Mouse (Mus musculus) testis, postnatal 14 days (tissue): Measurements from ENCODE around the gene Drd3.
A peak's percentile ranks its signal among the peaks of the same experiment; 100 is the strongest.

Experiments used
- DNase-seq: peaks from one replicate; pipeline ENCODE4 v3.0.0; 2021; ENCODE audit warnings: low spot score

Drd3 gene

DNA sequence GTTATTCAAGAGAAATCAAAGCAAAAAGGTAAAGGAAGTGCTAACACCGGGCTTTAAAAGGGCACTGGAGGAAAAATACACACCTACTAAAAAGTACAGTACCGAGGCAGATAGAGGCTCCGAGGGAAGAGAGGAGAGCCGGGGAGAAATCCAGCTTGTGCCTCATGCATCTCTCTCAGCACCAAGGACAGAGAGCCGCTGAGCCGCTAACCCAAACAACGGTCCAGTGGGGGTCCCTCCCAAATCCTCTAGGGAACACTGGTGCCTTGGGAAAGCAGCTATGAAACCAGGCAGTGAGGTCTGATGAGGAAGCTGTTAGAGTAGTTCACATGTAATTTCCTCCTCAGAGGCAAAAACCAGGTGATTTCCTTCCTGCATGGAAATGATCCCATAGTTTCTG lies at the start of gene Drd3:
Gene Drd3 (plus strand): TSS at position 276 of the 400 bp plus-strand sequence.
- no peak for DNase-seq

- no peak for DNase-seq
Measured at GRCm38 (mm10) chr16:43708335-43709061, 45.3 kb upstream of the Drd3 start.

GRCm38 (mm10) chr16:43709062-43709413 lies 44.8 kb upstream of the Drd3 start:
- no peak for DNase-seq

GRCm38 (mm10) chr16:43709432-43710133 lies 44.2 kb upstream of the Drd3 start:
- DNase-seq = no peak

GRCm38 (mm10) chr16:43710134-43710475 lies 43.7 kb upstream of the Drd3 start:
- DNase-seq = no peak

DNA sequence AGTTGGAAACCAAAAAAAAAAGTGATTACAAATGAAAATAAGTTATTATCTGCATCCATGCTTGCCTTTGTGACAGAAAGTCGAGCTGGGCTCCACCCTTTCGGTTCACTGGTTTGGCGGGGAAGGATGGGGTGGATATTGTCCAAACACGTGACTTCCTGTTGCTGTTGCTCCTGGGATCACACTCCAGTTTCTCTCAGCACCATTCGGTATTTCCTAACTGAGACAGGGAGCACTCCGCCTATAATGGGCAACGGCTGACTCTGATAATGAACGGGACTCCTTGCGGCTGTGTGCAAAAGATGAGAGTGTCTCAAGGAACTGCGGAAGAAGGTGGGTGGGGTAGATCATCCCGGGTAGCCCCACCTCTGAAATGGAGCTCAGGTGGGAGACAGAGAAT lies 43.2 kb upstream of the Drd3 start:
- DNase-seq = no peak

GRCm38 (mm10) chr16:43711361-43711760 lies 42.5 kb upstream of the Drd3 start:
- DNase-seq = no peak

DNA sequence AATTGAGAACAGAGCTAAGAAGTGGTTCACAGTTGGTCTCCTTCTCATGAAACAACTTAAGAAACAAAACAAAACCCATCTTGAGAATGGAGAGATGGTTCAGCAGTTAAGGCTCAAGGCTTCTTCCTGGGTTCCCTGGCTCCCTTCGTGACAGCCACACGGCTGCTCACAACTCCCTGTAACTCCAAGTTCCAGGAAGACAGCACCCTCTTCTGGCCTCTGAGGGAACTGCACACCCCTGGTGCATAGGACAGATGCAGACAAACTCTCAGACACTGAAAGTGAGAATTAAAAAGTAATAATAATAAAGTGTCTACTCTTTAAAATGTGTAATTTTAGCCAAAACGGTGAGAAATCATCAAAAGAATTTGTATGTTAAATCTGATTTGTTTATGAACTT lies 29.4 kb upstream of the Drd3 start:
- peak; percentile 78 for DNase-seq

- DNase-seq = peak; percentile 53
Measured at GRCm38 (mm10) chr16:43729506-43730221, 24.2 kb upstream of the Drd3 start.

DNA sequence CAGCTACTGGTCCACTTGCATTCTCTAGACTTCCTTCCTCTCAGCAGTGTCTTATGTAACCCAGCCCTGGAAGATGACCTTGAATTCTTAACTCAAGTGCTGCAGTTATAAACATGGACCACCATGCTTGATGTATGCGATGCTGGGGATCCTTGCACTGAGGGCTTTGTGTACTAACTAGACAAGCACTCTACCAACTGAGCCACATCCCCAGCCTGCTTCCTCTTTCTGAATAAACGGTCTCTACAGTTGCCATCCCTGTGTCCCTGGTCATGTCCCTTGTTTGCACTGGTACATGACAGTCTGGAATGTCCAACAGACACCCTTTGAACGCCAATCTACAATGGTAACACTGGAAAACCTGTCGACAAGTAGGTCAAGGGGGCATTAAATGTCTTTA lies 23.5 kb upstream of the Drd3 start:
- no peak for DNase-seq

DNA sequence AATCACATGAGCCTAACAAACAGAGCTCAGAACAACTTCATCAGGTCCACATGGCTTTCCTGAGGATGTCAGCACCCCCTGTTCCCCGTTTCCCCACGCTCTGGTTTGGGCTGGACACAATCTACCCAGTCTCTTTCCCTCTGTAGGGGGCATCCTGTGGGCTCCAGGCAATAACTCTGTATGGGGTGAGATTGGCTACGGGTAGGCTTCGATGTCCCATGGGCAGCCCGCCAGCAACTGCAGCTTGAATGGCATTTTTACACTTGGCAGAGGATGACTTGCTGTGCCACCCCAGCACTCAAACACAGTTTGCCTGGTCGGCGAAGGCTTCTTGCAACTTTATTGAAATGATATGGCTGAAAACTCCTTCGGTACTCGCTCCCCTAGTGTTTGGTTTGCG lies 21.3 kb upstream of the Drd3 start:
- no peak for DNase-seq

DNA sequence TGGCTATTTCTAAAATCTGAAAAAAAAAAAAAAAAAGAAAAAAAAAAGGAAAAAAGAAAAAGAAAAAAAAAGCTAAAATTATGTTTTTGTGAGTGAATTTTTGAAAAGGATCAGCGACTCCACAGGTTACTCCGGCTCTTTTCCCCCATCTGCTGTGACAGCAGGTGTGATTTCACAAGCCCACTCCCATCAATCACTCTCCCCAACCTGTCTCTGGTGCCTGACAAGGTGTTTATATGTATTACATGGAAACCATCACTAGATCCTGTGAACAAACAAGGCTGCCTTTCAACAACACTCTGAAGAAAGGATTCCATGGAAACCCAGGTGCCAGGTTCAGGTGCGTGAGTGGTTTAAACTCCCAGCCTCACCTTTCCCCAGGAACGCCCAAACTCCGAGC lies 20.9 kb upstream of the Drd3 start:
- no peak for DNase-seq

DNA sequence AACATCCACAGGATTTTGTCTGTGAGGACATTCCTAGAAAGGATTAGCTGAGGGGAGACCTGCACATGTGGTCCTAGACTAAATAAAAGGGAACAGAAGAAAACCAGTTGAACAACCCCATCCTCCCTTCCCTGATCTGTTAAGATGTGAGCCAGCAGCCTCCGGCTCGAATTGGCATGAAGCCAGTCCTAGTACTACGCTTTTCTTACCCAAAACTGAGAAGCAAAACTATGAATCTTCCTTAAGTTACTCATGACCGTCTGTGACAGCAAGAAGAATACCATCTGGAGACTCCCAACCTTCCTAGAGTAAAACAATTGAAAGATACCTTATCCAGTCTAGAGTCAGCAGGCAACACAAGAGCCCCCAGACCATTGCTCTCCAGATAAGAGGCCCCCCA lies 15.9 kb upstream of the Drd3 start:
- no peak for DNase-seq

GRCm38 (mm10) chr16:43740936-43741335 lies 12.9 kb upstream of the Drd3 start:
- no peak for DNase-seq

- no peak for DNase-seq
Measured at GRCm38 (mm10) chr16:43748424-43748823, 5.4 kb upstream of the Drd3 start.

- no peak for DNase-seq
Measured at GRCm38 (mm10) chr16:43752900-43753299, 926 bp upstream of the Drd3 start.

DNA sequence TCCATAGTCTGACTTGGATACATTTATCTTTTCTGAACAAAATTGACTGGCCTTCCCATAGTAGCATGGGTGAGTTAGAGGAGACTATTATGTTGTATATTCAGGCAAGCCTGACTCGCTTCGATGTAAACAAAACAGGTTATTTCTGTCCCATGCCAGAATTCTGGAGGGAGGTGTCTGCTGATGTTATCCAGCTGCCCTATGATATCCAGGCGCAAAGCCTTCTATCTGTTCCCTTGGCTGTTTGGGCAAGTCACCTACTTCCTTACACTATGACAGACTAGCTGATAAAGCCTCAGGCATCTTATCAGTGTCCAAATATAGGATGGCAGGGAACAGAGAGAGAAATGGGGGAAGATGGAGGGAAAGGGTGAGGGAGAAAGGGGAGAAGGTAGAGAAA lies 18.5 kb downstream of the Drd3 start:
- DNase-seq = no peak

DNA sequence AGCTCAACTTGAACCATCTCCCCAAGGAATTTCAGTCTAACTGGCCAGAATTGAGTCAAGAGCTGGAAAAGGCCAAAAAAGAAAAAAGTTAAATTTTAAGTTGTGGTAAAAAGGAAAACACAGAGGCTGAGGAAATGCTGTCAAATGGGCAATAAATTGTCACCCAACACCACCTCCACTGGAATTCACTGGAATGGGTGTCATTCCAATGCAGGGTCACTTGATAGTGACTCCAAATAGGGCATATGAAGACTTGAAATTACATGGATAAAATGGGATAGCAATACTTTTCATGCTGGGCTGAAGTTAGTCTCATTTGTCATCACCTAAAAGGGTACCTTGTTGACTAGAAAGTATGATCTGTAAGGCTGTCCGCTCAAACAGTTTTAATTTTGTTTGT lies 18.9 kb downstream of the Drd3 start:
- no peak for DNase-seq

- DNase-seq = no peak
Measured at GRCm38 (mm10) chr16:43773506-43773905, 19.7 kb downstream of the Drd3 start.

- DNase-seq = no peak
Measured at GRCm38 (mm10) chr16:43776886-43777285, 23.1 kb downstream of the Drd3 start.

DNA sequence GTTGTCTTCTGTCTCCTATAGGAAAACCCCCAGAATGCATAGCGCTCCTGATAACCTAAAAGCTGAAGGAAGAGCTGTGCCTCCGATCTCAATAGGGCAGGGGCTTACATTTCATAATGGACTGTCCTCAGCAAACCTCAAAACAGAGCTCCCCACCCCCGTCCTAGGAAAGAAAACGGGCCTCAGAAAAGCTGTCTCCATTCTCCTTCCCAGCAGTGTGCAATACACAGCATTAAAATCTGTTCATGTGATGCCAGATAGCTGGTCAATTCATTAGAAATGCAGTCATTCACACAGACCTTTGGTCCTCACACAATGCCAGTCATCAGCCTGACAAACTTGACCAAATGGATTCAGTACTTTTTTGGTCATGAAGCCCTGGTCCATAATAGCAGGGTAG lies 45.7 kb downstream of the Drd3 start:
- DNase-seq = no peak

- no peak for DNase-seq
Measured at GRCm38 (mm10) chr16:43800119-43800721, 46.4 kb downstream of the Drd3 start.

DNA sequence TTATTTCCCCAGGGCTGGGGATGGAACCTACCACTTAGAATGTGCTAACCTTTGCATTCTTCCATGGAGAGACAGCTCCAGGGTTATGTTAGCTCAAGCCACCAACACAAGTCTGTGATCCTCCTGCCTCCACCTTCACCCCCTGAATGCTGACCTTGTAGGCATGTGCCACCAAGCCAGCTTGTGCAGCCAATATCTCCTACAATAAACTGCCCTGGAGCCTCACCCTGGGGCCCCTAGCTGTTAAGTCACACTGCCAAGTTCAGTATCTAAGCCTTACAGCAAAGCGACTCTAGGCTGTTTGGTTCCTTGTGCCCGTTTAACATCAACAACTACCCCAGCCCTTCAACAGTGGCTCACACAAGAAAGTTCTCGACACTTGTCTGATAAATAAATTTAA lies 47.3 kb downstream of the Drd3 start:
- no peak for DNase-seq
